Mouse (Mus musculus) thymus, adult 2 months (tissue): Measurements from ENCODE around the gene Prkcb. TPM values are rescaled to one million over a fixed set of nuclear protein-coding genes. Genes with fewer than 3 reads are reported as not detected.

ENCODE experiments used
- DNase-seq: peaks from one replicate; pipeline ENCODE4 v3.0.0; 2021
- H3K27ac ChIP-seq: fragments of 200-500 bp; 2 replicates; pipeline ENCODE4 v1.5.1; 2012; ENCODE audit warnings: low read length, control low read depth; ENCODE audit not compliant: control insufficient read depth, insufficient read depth
- H3K27me3 ChIP-seq: fragments of 200-500 bp; 2 replicates; pipeline ENCODE4 v1.6.1; 2012; ENCODE audit warnings: mild to moderate bottlenecking, low read length, moderate library complexity, mixed read lengths; ENCODE audit not compliant: control insufficient read depth, insufficient read depth
- H3K36me3 ChIP-seq: fragments of 200-500 bp; 2 replicates; pipeline ENCODE4 v1.6.1; 2012; ENCODE audit warnings: mild to moderate bottlenecking, low read length, moderate library complexity; ENCODE audit not compliant: control insufficient read depth, insufficient read depth
- H3K4me1 ChIP-seq: fragments of 200-500 bp; replicated peaks from 2 replicates; pipeline ENCODE4 v1.6.1; 2012; ENCODE audit warnings: low read length; ENCODE audit not compliant: control insufficient read depth, insufficient read depth
- H3K4me3 ChIP-seq: fragments of 200-500 bp; 2 replicates; pipeline ENCODE4 v1.5.1; 2012; ENCODE audit warnings: mild to moderate bottlenecking, low read length, control low read depth, moderate library complexity; ENCODE audit not compliant: control insufficient read depth, insufficient read depth
- CTCF ChIP-seq: fragments of 200-500 bp; IDR thresholded peaks from 2 replicates; pipeline ENCODE4 v1.5.1; 2012; ENCODE audit warnings: mild to moderate bottlenecking, control low read depth, low read length, moderate library complexity, borderline replicate concordance; ENCODE audit not compliant: control insufficient read depth, poor library complexity, insufficient read depth; ENCODE audit errors: extremely low read depth
- POLR2A ChIP-seq: fragments of 200-500 bp; IDR thresholded peaks from 2 replicates; pipeline ENCODE4 v1.6.1; 2012; ENCODE audit warnings: mild to moderate bottlenecking, low read length, control low read depth, moderate library complexity; ENCODE audit not compliant: control insufficient read depth, poor library complexity, insufficient read depth; ENCODE audit errors: extremely low read depth
- WGBS: fragments of 180-500 bp; shearing (Covaris S2); methylation state at CpG from one replicate; pipeline ENCODE4 v1.1.7; 2018; 5-methylcytosine and 5-hydroxymethylcytosine counted together
- polyA plus RNA-seq: library from polyadenylated mRNA; depleted of rRNA; stranded (reverse); fragments of >200 nt; gene quantifications from 2 replicates; pipeline ENCODE4 v1.2.3, GENCODE M21; 2012; rRNA removed

Prkcb gene
- polyA plus RNA-seq, 1 experiment: 247 TPM

DNA sequence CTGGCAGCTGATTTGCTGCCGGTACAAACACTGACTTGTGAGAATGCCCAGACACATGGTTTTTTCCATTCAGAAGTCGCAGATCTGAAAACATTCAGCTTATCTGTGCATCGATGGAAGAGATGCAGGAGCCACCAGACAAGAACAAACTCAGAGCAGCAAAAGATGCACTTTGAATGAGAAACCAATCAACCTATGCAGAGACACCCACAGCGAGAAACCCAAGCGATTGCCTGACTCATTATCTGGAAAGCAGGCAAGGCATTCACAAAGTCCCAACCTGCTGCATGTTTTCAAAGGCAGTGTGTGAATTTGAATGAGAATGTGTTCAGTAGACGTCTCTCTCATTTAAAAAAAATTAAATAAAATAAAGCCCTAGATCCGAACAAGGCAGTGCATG is 386.7 kb downstream of the Prkcb start:
- Histone ChIP-seq H3K27ac (no peak overlapping the region), H3K4me1 (no peaks in the 10 kb centered on the region), H3K4me3 (no peak overlapping the region), H3K36me3 (no peaks in the 10 kb centered on the region), H3K27me3 (no peaks in the 10 kb centered on the region; the same call in 1 of the 2 replicates)
- no peak for DNase-seq
- WGBS: 90% methylated on average over 7 of the region's 7 CpGs
- TF ChIP-seq CTCF: no peak
- no peak for TF ChIP-seq POLR2A

Other genes starting within 250 kb of the Prkcb start
- 34.3 and 35.1 TPM in 2 replicates for gene Ubfd1, start 221.6 kb upstream of the Prkcb start, polyA plus RNA-seq
- 9.6 and 10.5 TPM in 2 replicates for gene Ears2, start 221.5 kb upstream of the Prkcb start, polyA plus RNA-seq
- 361 and 467 TPM in 2 replicates for gene Ndufab1, start 186.9 kb upstream of the Prkcb start, polyA plus RNA-seq
- gene Palb2, start 155.8 kb upstream of the Prkcb start, polyA plus RNA-seq: 5.9 and 6.1 TPM in 2 replicates
- 99.5 and 130 TPM in 2 replicates for gene Dctn5, start 155.7 kb upstream of the Prkcb start, polyA plus RNA-seq
- gene Plk1, start 129.3 kb upstream of the Prkcb start, polyA plus RNA-seq: 71.8 and 93.5 TPM in 2 replicates
- 0.11 and 0.17 TPM in 2 replicates for gene Ern2, start 102.5 kb upstream of the Prkcb start, polyA plus RNA-seq
- 5.5 and 5.7 TPM in 2 replicates for gene Chp2, start 69.3 kb upstream of the Prkcb start, polyA plus RNA-seq